Mouse (Mus musculus) lung, adult 2 months (tissue): ENCODE data around the gene Prpf31.

Experiments
- CTCF ChIP-seq: fragments of 200-500 bp; IDR thresholded peaks from 2 replicates; pipeline ENCODE4 v1.5.1; 2011; ENCODE audit warnings: mild to moderate bottlenecking, low read length, control low read depth; ENCODE audit not compliant: insufficient read depth
- POLR2A ChIP-seq: fragments of 200-500 bp; IDR thresholded peaks from 2 replicates; pipeline ENCODE4 v1.6.1; 2011; ENCODE audit warnings: low read depth, mild to moderate bottlenecking, control low read depth, low read length, borderline replicate concordance; ENCODE audit errors: extremely low read depth

GRCm38 (mm10) chr7:3593855-3594254 lies 35.9 kb upstream of the Prpf31 start:
- TF ChIP-seq CTCF (no peak), POLR2A (no peak)
